Mouse (Mus musculus) hindbrain, embryonic 16.5 days (tissue): ENCODE data around the gene Mier2. TPM values are rescaled to one million over a fixed set of nuclear protein-coding genes. Genes with fewer than 3 reads are reported as not detected.

Experiments
- ATAC-seq: fragments of 200-750 bp; cut with Nextera tagmentation; 2 replicates; pipeline ENCODE4 v1.8.0; 2017; ENCODE audit warnings: moderate TSS enrichment, moderate library complexity
- H3K27ac ChIP-seq: fragments of 300-500 bp; sonication (generic); 2 replicates; pipeline ENCODE4 v1.5.1; 2014; ENCODE audit warnings: low read depth, mild to moderate bottlenecking, control low read depth, low read length, moderate library complexity
- H3K27me3 ChIP-seq: fragments of 300-500 bp; sonication (generic); replicated peaks from 2 replicates; pipeline ENCODE4 v1.6.1; 2014; ENCODE audit warnings: low read length; ENCODE audit not compliant: control insufficient read depth, insufficient read depth
- H3K36me3 ChIP-seq: fragments of 300-500 bp; sonication (generic); 2 replicates; pipeline ENCODE4 v1.6.1; 2014; ENCODE audit warnings: mild to moderate bottlenecking, low read length, moderate library complexity, mixed read lengths; ENCODE audit not compliant: control insufficient read depth, insufficient read depth
- H3K4me1 ChIP-seq: fragments of 300-500 bp; sonication (generic); 2 replicates; pipeline ENCODE4 v1.6.1; 2014; ENCODE audit warnings: low read depth, low read length; ENCODE audit not compliant: control insufficient read depth, insufficient read depth
- H3K4me2 ChIP-seq: fragments of 300-500 bp; sonication (generic); 2 replicates; pipeline ENCODE4 v1.6.1; 2014; ENCODE audit warnings: mild to moderate bottlenecking, low read length, control low read depth, moderate library complexity
- H3K4me3 ChIP-seq: fragments of 300-500 bp; sonication (generic); 2 replicates; pipeline ENCODE4 v1.5.1; 2014; ENCODE audit warnings: mild to moderate bottlenecking, low read length, control low read depth, moderate library complexity
- H3K9ac ChIP-seq: fragments of 300-500 bp; sonication (generic); 2 replicates; pipeline ENCODE4 v1.6.1; 2014; ENCODE audit warnings: low read depth, mild to moderate bottlenecking, control low read depth, low read length, moderate library complexity
- H3K9me3 ChIP-seq: fragments of 300-500 bp; sonication (generic); 2 replicates; pipeline ENCODE4 v1.6.1; 2014; ENCODE audit warnings: mild to moderate bottlenecking, low read length, moderate library complexity; ENCODE audit not compliant: control insufficient read depth
- WGBS: fragments of 180-500 bp; shearing (Covaris S2); extraction: QIAGEN DNeasy Blood & Tissue Kit; methylation state at CpG from one replicate; pipeline ENCODE4 v1.1.7; 2014; 5-methylcytosine and 5-hydroxymethylcytosine counted together
- polyA plus RNA-seq: library from polyadenylated mRNA; unstranded; fragments of >200 nt; fragmentation: Nextera tagmentation; extraction: Ambion mirVana; gene quantifications from 2 replicates; pipeline ENCODE4 v1.2.1, GENCODE M21; 2015

Mier2 gene
- polyA plus RNA-seq, 1 experiment from 2014 or later = 56.5 TPM

- Histone ChIP-seq H3K4me3 (no peak overlapping the region), H3K4me1 (no peaks in the 10 kb centered on the region), H3K4me2 (no peak overlapping the region), H3K36me3 (no peaks in the 10 kb centered on the region), H3K27ac (no peak overlapping the region), H3K9me3 (no peaks in the 10 kb centered on the region), H3K9ac (no peak overlapping the region), H3K27me3 (no peaks in the 10 kb centered on the region)
- no peak for ATAC-seq
- WGBS = 77% methylated on average over 12 of the region's 12 CpGs
These were observed 24.8 kb upstream of the Mier2 start for GRCm38 (mm10) chr10:79579781-79580180.

GRCm38 (mm10) chr10:79578891-79579290 lies 23.9 kb upstream of the Mier2 start:
- H3K27ac ChIP-seq = no peak overlapping the region
- no peak for ATAC-seq
- H3K27me3 ChIP-seq = no peaks in the 10 kb centered on the region
- no peaks in the 10 kb centered on the region for H3K9me3 ChIP-seq
- H3K4me2 ChIP-seq = no peak overlapping the region
- H3K9ac ChIP-seq = no peak overlapping the region
- no peak overlapping the region for H3K4me3 ChIP-seq
- H3K36me3 ChIP-seq = no peaks in the 10 kb centered on the region
- 78% methylated on average over 7 of the region's 7 CpGs for WGBS
- no peaks in the 10 kb centered on the region for H3K4me1 ChIP-seq

- Histone ChIP-seq H3K4me2 (no peak overlapping the region), H3K27ac (no peak overlapping the region), H3K27me3 (no peaks in the 10 kb centered on the region), H3K4me1 (no peaks in the 10 kb centered on the region), H3K9me3 (no peaks in the 10 kb centered on the region), H3K4me3 (no peak overlapping the region), H3K36me3 (no peaks in the 10 kb centered on the region), H3K9ac (no peak overlapping the region)
- WGBS = 60% methylated on average over 9 of the region's 9 CpGs
- no peak for ATAC-seq
These were observed 23.3 kb upstream of the Mier2 start for GRCm38 (mm10) chr10:79578276-79578675.

GRCm38 (mm10) chr10:79577376-79577775 lies 22.4 kb upstream of the Mier2 start:
- ATAC-seq = no peak
- no peak overlapping the region for H3K9ac ChIP-seq
- H3K27me3 ChIP-seq = no peaks in the 10 kb centered on the region
- H3K4me2 ChIP-seq = no peak overlapping the region
- H3K9me3 ChIP-seq = no peaks in the 10 kb centered on the region
- H3K36me3 ChIP-seq = no peaks in the 10 kb centered on the region
- 73% methylated on average over 4 of the region's 4 CpGs for WGBS
- H3K4me3 ChIP-seq = no peak overlapping the region
- H3K27ac ChIP-seq = no peak overlapping the region
- no peaks in the 10 kb centered on the region for H3K4me1 ChIP-seq

- H3K4me1 ChIP-seq = no peaks in the 10 kb centered on the region
- H3K27me3 ChIP-seq = no peaks in the 10 kb centered on the region
- H3K4me3 ChIP-seq = no peak overlapping the region
- no peak overlapping the region for H3K9ac ChIP-seq
- H3K4me2 ChIP-seq = no peak overlapping the region
- ATAC-seq = no peak
- no peaks in the 10 kb centered on the region for H3K36me3 ChIP-seq
- 79% methylated on average over 6 of the region's 6 CpGs for WGBS
- H3K9me3 ChIP-seq = no peaks in the 10 kb centered on the region
- H3K27ac ChIP-seq = no peak overlapping the region
These were observed 20.8 kb upstream of the Mier2 start for GRCm38 (mm10) chr10:79575754-79576153.

GRCm38 (mm10) chr10:79574796-79575195 lies 19.8 kb upstream of the Mier2 start:
- Histone ChIP-seq H3K36me3 (no peaks in the 10 kb centered on the region), H3K4me2 (no peak overlapping the region), H3K9ac (no peak overlapping the region), H3K27me3 (no peaks in the 10 kb centered on the region), H3K27ac (no peak overlapping the region), H3K4me3 (no peak overlapping the region), H3K9me3 (no peaks in the 10 kb centered on the region), H3K4me1 (no peaks in the 10 kb centered on the region)
- no peak for ATAC-seq
- WGBS = 91% methylated on average over 6 of the region's 6 CpGs

GRCm38 (mm10) chr10:79574350-79574749 lies 19.4 kb upstream of the Mier2 start:
- no peak for ATAC-seq
- 87% methylated on average over 8 of the region's 8 CpGs for WGBS
- no peak overlapping the region for H3K4me2 ChIP-seq
- no peak overlapping the region for H3K27ac ChIP-seq
- no peaks in the 10 kb centered on the region for H3K36me3 ChIP-seq
- no peaks in the 10 kb centered on the region for H3K27me3 ChIP-seq
- H3K9ac ChIP-seq = no peak overlapping the region
- no peak overlapping the region for H3K4me3 ChIP-seq
- H3K4me1 ChIP-seq = no peaks in the 10 kb centered on the region
- no peaks in the 10 kb centered on the region for H3K9me3 ChIP-seq

- Histone ChIP-seq H3K4me1 (no peaks in the 10 kb centered on the region), H3K36me3 (no peaks in the 10 kb centered on the region), H3K27me3 (no peaks in the 10 kb centered on the region), H3K4me3 (no peak overlapping the region), H3K4me2 (no peak overlapping the region), H3K9me3 (no peaks in the 10 kb centered on the region), H3K27ac (no peak overlapping the region), H3K9ac (no peak overlapping the region)
- WGBS = 85% methylated on average over 6 of the region's 6 CpGs
- no peak for ATAC-seq
These were observed 18.6 kb upstream of the Mier2 start for GRCm38 (mm10) chr10:79573611-79574010.

- Histone ChIP-seq H3K4me3 (no peak overlapping the region), H3K9me3 (no peaks in the 10 kb centered on the region; the same call in 1 of the 2 replicates), H3K9ac (no peak overlapping the region), H3K4me1 (no peaks in the 10 kb centered on the region), H3K36me3 (no peaks in the 10 kb centered on the region), H3K27me3 (no peaks in the 10 kb centered on the region), H3K27ac (no peak overlapping the region), H3K4me2 (no peak overlapping the region)
- ATAC-seq = no peak
- WGBS = 96% methylated on average over 2 of the region's 2 CpGs
These were observed 16.3 kb upstream of the Mier2 start for GRCm38 (mm10) chr10:79571314-79571713.

GRCm38 (mm10) chr10:79569921-79570320 lies 14.9 kb upstream of the Mier2 start:
- Histone ChIP-seq H3K9ac (no peak overlapping the region), H3K4me3 (no peak overlapping the region), H3K4me2 (no peak overlapping the region), H3K27ac (no peak overlapping the region), H3K27me3 (no peaks in the 10 kb centered on the region), H3K9me3 (no peaks in the 10 kb centered on the region; the same call in 1 of the 2 replicates), H3K4me1 (no peaks in the 10 kb centered on the region), H3K36me3 (no peaks in the 10 kb centered on the region)
- 87% methylated on average over 5 of the region's 5 CpGs for WGBS
- no peak for ATAC-seq
